Mouse (Mus musculus) MEL (cell line): ENCODE measurements around the gene Adam19.

ENCODE experiments used
- GABPA ChIP-seq: IDR thresholded peaks from 2 replicates; pipeline ENCODE4 v1.6.1; 2012; ENCODE audit warnings: low read depth, mild to moderate bottlenecking, inconsistent platforms, low read length, improper control_type of control experiment, moderate library complexity
- HCFC1 ChIP-seq: IDR thresholded peaks from 2 replicates; pipeline ENCODE4 v1.6.1; 2012; ENCODE audit warnings: low read depth, mild to moderate bottlenecking, inconsistent platforms, low read length, improper control_type of control experiment, moderate library complexity
- TAL1 ChIP-seq: IDR thresholded peaks from 2 replicates; pipeline ENCODE4 v1.6.1; 2012; ENCODE audit warnings: mild to moderate bottlenecking, inconsistent platforms, low read length, moderate library complexity, mixed read lengths

DNA sequence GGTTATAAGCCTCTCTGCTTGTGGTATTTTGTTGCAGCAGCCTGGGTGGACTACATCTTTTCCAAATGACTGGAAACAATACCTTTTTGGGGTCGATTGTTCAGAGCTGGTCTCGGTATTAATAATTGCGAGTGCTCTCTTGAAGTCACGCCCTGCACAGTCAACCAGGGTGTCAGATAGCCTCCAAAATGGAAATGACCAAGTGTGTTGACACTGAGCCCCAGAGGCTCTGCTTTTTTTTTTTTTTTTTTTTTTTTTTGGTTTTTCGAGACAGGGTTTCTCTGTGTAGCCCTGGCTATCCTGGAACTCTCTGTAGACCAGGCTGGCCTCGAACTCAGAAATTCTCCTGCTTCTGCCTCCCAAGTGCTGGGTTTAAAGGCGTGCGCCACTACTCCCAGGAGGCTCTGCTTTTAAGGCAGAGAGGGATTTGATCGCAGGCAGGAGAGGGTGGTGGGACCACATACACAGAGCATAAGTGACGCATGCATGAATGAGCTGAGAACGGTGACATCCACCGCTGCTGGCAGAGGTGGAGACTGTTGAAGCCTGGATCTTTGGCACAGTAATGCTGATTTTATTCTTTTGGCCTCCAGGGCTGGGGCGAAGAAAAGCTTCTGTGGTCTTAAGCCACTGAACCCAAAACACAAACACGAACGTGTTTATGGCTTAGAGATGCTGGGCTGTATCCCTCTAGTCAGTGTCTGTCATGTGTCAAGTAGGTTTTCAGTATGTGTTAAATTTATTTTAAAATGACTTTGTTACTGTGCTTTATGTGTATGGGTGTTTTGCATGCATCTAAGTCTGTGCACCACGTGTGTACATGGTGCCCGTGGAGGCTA is 18.3 kb downstream of the Adam19 start:
- TF ChIP-seq GABPA (no peak), HCFC1 (no peak), TAL1 (no peak)
